Mouse (Mus musculus) activated CD4-positive, CD25-positive, alpha-beta regulatory T cell, adult 4 months (primary cell): Measurements from ENCODE around the gene Nufip2. TPM values are rescaled to one million over a fixed set of nuclear protein-coding genes. Genes with fewer than 3 reads are reported as not detected.

Experiments
- ATAC-seq: one replicate; pipeline ENCODE4 v1.8.0; 2017
- polyA plus RNA-seq, 2 experiments: library from polyadenylated mRNA; unstranded; fragments of 100-300 nt; shearing (Covaris generic); gene quantifications; one replicate each; pipeline ENCODE4 v1.2.1; 2017

Nufip2 gene
- polyA plus RNA-seq, 2 experiments from 2014 or later, result 16.2 to 20.5 TPM

- ATAC-seq, result no peak
Measured at GRCm38 (mm10) chr11:77771879-77772713, 86.1 kb downstream of the Nufip2 start.

- no peak for ATAC-seq
Measured at GRCm38 (mm10) chr11:77775701-77776400, 89.9 kb downstream of the Nufip2 start.

DNA sequence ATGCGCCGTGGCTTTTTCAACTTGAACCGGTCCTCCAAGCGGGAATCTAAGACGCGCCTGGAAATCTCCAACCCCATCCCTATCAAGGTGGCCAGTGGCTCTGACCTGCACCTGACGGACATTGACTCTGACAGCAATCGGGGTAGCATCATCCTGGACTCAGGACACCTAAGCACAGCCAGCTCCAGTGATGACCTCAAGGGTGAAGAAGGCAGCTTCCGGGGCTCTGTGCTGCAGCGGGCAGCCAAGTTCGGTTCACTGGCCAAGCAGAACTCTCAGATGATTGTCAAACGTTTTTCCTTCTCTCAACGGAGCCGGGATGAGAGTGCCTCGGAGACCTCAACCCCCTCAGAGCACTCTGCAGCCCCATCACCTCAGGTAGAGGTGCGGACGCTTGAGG is 91.5 kb downstream of the Nufip2 start:
- ATAC-seq, result no peak

- ATAC-seq, result no peak
Measured at GRCm38 (mm10) chr11:77777937-77778336, 92.0 kb downstream of the Nufip2 start.

DNA sequence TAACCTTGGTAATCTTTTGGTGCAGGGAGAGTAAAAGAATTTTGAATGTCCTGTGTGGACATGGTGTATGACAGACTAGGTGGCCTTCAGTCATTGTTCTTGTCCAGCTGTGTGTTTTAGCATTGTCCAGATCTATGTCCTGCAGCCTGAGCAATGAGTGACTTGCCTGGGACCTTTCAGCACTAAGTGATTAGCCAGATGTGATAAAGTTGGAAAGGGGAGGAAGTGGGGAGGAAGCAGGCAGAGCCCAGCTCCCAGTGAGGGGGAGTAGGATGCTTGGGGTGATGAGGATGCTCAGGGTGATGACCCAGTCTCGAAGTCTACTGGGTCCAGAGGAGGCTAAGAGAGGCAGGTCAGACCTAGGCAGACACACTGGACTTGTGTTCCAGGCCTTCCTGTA is 93.3 kb downstream of the Nufip2 start:
- ATAC-seq, result no peak

- no peak for ATAC-seq
Measured at GRCm38 (mm10) chr11:77781088-77781487, 95.1 kb downstream of the Nufip2 start.

DNA sequence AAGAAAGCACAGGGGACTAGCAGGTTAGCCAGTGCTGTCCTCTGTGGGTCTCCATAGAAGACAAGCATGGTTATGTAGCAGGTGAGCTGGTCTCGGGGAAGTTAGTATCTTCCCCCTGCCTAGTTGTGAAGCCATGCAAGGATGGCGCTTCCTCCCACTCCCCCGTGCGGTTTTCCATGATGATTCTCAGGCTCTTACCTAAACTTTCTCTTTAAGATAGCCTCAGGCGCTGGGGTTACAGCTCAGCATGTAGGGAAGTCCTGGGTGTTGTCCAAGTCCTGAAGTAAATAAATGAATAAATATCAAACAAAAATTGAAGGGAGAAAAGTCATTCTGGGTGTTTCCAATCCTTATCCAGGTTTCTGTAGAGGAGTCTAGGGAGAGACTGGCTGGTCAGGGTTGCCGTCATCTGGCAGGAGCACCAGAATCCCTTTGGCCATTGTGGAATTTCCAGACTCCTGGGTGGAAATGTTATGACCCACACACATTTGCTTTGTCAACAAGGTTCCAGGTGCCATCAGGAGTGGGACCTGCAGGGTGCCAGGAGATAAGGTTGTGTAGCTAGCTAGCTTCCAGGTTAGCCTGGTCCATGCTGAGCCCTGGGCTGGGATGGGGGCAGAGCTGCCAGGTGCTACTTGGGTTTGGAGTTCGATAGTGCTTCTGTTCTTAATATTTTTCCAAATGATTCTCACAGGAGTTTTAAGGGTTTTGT is 96.3 kb downstream of the Nufip2 start:
- ATAC-seq, result no peak

- ATAC-seq, result no peak
Measured at GRCm38 (mm10) chr11:77783211-77783746, 97.3 kb downstream of the Nufip2 start.

DNA sequence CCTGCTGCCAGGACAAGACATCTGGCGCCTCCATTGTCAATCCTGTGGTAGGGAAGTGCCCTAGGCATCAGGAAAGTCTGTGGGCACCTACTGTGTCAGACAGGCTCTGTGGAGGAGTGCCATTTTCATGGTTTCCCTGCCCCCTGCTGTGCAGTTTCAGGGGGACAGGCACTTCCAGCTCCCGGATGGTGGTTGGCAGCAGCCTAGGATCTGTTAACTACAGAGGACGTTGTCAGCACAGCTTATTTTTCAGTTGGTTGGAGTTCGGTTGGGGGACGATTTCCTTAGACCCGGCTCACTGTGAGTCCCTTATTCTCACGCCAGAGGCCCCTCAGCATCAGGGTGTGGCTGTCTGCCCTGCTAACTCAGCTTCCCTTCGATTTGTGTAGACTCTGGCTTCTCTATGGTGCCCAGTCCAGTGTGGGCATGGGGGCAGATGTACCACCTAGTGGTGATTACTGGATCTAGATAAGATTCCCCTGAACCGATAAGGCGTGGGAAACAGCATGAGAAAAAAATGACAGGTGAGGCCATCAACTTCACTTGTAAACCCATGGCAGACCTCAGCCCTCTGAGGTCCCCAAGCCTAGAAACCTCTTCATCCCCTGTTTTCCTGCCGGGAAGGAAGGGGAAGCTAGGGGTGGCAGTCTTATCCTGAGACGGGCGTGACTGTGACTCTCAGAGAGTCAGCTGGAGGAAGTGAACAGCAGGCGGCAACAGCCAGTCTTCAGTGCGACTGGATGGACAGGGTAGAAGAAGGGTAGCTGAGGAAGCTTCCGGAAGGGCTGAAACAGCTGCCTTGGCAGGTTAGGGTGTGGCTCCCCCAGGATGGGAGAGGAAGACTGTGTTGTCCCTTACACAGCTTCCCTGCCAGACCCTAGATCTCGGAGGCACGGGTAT is 98.0 kb downstream of the Nufip2 start:
- ATAC-seq, result peak; percentile 28

GRCm38 (mm10) chr11:77784894-77785293 is 98.9 kb downstream of the Nufip2 start:
- ATAC-seq, result no peak

DNA sequence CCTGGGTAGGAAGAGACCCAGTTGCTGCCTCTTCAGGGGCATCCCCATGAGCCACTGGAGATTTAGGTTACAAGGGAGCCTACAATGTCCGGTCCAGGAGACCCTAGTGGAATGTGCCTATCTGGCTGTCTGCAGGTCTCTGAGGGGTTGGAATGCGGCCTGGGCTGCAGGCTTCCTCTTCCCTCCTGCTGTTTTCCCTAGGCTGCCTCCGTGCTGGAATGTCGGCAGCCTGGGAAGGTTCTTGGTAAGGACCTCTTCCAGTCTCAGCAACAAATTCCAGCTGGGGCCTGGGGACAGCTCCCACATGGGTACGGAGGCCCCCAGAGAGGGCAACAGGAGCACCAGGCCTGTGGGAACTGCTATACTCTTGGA is 99.4 kb downstream of the Nufip2 start:
- no peak for ATAC-seq

- no peak for ATAC-seq
Measured at GRCm38 (mm10) chr11:77785768-77786561, 100.0 kb downstream of the Nufip2 start.

DNA sequence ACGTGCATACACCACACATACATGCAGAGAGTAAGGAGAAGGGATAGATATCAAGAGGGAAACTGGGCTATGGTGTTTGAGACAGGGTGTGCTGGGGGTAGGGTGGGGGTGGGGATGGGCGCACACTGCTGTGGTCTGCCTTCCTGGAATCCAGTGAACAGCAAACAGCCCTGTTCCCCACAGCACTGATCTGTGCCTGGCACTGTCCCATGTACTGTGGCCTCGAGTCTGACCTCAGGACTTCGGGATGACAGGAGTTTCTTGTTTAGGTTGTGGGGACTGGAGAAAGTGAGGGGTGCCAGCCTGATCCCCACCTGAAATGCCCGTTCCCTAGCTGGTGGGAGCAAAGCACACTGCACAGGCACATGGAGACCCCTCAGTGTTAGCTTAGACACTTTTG is 101.8 kb downstream of the Nufip2 start, which contains the start of gene Gm10277:
TSS of gene Gm10277 (minus strand) at position 41 of the 400 bp plus-strand sequence.
- no peak for ATAC-seq

GRCm38 (mm10) chr11:77789512-77789911 is 103.6 kb downstream of the Nufip2 start:
- ATAC-seq, result no peak

DNA sequence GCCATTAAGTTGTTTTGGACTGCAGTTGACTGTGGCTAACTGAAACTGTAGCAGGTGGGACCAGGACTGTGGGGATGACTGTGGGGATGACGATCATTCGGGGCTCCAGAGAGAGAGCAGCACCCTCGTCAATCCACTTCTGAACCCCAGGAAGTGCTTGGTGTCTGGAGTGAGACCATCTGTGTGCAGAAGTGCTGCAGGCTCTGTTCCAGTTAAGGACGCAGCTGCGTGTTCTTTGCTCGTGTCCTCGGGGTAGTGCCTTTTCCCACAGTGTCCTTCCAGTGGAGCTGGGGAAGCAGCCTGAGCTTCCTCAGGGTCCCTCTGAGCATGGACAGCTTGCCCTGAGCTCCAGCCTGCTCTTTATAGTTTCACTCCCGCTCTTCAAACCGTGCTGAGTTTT is 104.3 kb downstream of the Nufip2 start:
- ATAC-seq, result no peak

GRCm38 (mm10) chr11:77791241-77791727 is 105.3 kb downstream of the Nufip2 start:
- no peak for ATAC-seq
